Mouse (Mus musculus): Measurements from ENCODE around the gene Efna2.

DNA sequence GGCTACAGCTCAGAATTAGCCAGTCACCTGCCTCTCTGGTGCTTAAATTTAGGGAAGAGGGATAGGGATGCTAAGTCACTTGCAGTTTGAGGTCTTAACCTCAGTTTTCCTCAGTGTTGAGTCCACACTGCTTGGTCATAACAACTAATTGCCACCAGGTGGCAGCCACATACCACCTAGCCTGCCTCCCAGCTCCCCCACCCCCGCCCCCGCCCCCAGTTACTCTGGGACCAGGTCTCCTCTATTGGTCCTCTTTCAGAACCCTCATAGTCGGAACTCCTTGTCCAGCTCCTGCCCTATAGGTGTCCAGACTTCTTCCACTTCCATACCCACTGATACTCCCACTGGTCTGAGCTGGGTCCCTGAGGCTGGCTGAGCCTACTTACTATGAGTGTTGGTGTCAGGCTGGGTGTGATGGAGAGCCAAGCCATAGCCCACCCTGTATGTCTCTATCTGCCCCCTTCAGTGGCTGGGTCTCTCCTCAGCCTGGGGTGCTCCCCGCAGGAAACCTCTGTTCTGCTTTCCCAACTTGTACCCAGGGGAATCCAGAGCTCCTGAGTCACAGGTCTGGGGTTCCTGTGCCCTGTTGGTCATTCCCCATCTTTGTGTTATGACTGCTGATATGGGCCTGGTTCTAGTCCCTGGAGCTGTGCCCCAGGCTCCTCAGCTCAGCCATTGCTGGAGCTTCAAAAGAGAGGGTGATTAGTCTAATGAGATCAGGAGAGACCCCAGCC lies 3.6 kb upstream of the Efna2 start:
- no peak for TF ChIP-seq POLR2AphosphoS2 (IDR thresholded peaks at IDR 0.05; ENCODE audit: low read depth, low read length)
- no peak for TF ChIP-seq POLR2A (IDR thresholded peaks at IDR 0.05; ENCODE audit: low read depth, low read length)
- TF ChIP-seq EP300 (IDR thresholded peaks at IDR 0.05; ENCODE audit: low read length) = no peak
- no peak for TF ChIP-seq ZNF384 (IDR thresholded peaks at IDR 0.05; ENCODE audit: low read depth, low read length)
- TF ChIP-seq CTCF (conservative IDR thresholded peaks at IDR 0.05 in 1 of 2, IDR thresholded peaks at IDR 0.05 in 1 of 2; ENCODE audit: low read depth in 2 of 2, low read length in 2 of 2) = peak; percentile 68 to 76
- TF ChIP-seq USF1 (IDR thresholded peaks at IDR 0.05; ENCODE audit: low read depth, low read length) = no peak
- no peak for TF ChIP-seq IRF4 (IDR thresholded peaks at IDR 0.05; ENCODE audit: low read depth, low read length)

Data from CH12.LX (cell line).